Mouse (Mus musculus): Measurements from ENCODE around the gene Cyp2ab1.

GRCm38 (mm10) chr16:20368221-20368620 is 43.0 kb upstream of the Cyp2ab1 start:
- TF ChIP-seq CTCF (conservative IDR thresholded peaks at IDR 0.05; ENCODE audit: insufficient read depth, insufficient read length, low read depth, low read length) (no peak), POLR2A (IDR thresholded peaks at IDR 0.05; ENCODE audit: low read depth, low read length) (no peak)
